Mouse (Mus musculus) cerebellum, adult 2 months (tissue): Measurements from ENCODE around the gene Kirrel2.

Source experiments
- CTCF ChIP-seq: fragments of 200-500 bp; IDR thresholded peaks from 2 replicates; pipeline ENCODE4 v1.5.1; 2011; ENCODE audit warnings: low read depth, mild to moderate bottlenecking, control low read depth, low read length, moderate library complexity, borderline replicate concordance; ENCODE audit not compliant: insufficient read depth
- POLR2A ChIP-seq: fragments of 200-500 bp; IDR thresholded peaks from 2 replicates; pipeline ENCODE4 v1.6.1; 2011; ENCODE audit warnings: low read length, control low read depth, borderline replicate concordance; ENCODE audit not compliant: insufficient read depth

DNA sequence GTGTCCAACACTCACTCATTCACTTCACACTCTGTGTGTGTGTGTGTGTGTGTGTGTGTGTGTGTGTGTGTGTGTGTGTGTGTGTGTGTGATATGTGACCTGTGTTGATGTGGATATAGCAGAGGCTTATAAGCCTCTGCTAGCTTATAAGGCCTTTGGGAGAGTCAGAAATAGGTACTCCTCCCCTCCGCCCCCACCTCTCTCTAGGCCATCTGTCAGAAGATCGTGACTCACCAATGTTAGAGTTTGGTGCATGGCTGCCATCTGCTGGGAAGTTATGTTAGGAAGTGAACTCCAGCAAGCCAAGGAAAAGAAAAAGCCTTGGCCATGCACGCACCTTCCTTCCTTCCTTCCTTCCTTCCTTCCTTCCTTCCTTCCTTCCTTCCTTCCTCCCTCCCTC, 25.7 kb downstream of the Kirrel2 start:
- TF ChIP-seq CTCF = peak; percentile 80
- peak; percentile 21; the same call in 1 of the 2 replicates for TF ChIP-seq POLR2A
